Mouse (Mus musculus) erythroid progenitor cell, adult 5-6 weeks (primary cell): Measurements from ENCODE around the gene Zfp664. TPM values are rescaled to one million over a fixed set of nuclear protein-coding genes. Genes with fewer than 3 reads are reported as not detected.
A peak's percentile ranks its signal among the peaks of the same experiment; 100 is the strongest.

Source experiments
- ATAC-seq: replicated peaks from 2 replicates; pipeline ENCODE4 v1.8.0; 2016; ENCODE audit warnings: moderate number of reproducible peaks, mild to moderate bottlenecking, moderate TSS enrichment, inconsistent platforms; ENCODE audit not compliant: poor library complexity, low FRiP score, severe bottlenecking
- total RNA-seq, 2 experiments: library from RNA; stranded (forward) in 1 of 2; stranded (reverse) in 1 of 2; fragments of 150-400 nt in 1 of 2; fragments of 186-747, 209-891 nt in 1 of 2; gene quantifications; 2 replicates each; pipeline versions ENCODE4 v1.2.3 to v1.2.4; 2015 to 2017; ENCODE audit warnings: low replicate concordance in 2 of 2

The Zfp664 gene
- 4.2 and 9.0 TPM in 2 replicates for total RNA-seq (2015; ENCODE audit: low replicate concordance)
- total RNA-seq (2017; ENCODE audit: low replicate concordance): 7.3 and 12.5 TPM in 2 replicates

DNA sequence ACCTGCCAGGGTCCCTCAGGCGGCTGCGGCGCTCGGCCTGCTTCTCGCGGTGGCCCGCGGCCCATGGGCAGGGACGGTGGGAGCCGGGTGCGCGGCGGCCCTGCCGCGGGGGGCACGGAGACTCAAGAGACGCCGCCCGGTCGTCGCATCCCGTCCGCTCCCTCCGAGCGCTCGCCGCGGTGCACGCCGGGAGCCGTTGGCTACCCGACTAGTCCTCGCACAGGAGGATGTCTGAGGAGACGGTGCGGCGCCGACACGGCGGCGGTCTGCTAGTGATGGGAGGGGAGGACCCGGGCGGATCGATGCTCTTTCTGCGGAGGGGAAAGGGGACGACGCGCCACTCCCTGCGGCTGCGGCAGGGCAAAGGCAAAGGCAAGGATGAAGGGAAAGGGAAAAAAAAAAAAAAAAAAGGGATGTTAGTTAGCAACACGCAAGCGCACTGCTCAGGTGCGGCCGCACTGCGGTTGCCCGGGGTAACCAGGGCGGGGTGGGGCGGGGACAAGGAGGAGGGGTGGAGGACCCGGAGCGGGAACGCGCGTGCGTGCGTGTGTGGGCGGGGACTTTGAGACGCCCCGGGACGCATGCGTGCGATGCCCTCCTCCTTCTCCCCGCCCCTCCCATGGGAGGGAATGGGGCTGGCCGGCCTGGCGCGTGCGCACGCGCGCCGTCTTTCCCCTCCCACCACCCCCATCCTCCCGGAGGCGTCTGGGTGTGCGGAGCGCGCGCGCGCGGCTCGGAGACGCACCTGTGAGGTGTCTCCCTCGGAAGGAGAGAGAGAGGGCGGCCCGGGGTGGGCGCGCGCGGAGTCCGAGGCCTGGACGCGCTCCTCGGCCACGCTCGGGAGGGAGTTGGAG is at the start of gene Zfp664, which contains the start of gene Ccdc92:
Gene Zfp664, plus strand, starts transcription at position 679 of the 854 bp plus-strand sequence.
Gene Ccdc92, minus strand, starts transcription at position 412 of the 854 bp plus-strand sequence.
- ATAC-seq: peak; percentile 93

DNA sequence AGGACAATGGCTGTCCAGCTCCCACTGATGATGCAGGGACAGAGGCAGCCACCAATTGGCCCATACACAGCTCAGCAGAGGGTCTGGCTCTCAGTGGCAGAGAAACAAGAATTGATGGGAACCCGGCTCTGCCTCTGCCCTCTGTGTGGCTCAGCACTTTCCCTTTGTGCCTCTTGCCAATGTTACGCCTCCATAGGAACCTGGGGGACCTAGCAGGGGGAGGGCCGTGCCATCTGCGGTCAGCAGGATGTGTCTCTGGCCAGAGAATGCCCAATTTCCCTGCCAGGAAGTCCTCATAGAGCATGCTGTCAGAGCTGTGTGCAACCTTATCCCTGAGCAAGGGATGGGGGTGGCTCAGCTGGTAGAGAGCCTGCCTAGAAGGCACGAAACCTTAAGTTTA is 47.7 kb upstream of the Zfp664 start:
- ATAC-seq: no peak

DNA sequence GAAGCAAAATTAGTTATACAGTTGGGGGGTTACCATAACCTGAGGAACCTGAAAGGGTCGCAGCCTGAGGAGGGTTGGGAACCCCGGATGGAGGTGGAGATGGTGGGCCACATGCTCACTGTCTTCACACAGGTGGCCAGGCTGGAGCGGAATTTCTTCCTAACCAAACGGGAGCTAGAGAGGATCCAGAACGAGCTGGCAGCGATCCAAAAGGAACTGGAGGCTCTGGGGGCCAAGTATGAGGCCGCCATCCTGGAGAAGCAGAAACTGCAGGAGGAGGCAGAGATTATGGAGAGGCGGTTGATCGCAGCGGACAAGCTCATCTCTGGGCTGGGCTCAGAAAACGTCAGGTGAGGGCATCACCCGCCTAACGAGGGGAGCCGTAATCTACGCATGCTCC is 45.4 kb upstream of the Zfp664 start:
- no peak for ATAC-seq

DNA sequence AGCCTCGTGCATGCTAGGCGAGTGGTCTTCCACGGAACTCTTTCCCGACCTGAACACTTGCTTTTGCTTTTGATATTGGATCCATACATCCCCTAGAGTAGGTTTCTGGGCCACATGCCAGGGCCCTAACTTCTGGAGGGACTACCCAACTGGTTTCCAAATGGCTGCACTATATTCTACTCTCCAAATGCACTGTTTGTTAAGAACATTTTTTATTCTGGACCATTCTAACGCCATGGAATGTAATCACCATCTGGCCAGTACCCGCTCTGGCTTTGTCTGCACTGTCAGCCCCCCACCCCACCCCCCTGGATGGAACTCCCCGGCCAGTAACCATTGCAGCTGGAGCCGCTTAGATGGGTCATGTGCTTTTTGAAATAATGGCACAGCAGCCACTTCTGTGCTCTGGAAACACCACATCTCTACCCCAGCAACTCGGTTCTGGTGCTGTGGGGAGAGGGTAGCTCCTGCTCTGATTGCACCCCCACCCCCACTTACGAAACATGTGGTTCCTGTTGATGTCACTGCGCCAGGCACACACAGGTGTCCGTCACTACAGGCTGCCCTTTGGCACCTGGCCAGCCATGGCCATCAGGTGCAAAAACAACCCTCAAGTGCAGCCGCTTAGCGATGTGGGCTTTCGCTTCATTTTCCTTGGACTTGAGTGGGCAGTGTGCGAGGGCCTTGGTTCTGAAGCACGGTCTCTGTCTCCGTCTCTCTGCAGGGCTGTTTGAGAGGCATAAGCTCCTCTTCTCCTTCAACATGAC is 40.2 kb upstream of the Zfp664 start:
- ATAC-seq: no peak

DNA sequence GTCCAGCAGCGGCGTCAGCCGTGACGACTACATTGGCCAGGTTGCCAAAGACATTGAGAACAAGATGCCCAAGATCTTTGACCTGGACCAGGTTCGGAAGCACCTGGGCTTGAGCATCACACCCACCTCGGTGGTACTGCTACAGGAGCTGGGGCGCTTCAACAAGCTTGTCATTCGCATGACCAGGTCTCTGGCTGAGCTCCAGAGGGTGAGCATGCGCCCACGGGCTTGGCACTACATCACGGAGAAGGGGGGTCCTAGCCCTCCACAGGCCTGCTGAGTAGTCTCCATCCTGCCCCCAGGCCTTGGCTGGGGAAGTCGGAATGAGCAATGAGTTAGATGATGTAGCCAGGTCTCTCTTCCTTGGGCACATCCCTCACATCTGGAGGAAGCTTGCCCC is 32.2 kb upstream of the Zfp664 start:
- ATAC-seq: no peak

DNA sequence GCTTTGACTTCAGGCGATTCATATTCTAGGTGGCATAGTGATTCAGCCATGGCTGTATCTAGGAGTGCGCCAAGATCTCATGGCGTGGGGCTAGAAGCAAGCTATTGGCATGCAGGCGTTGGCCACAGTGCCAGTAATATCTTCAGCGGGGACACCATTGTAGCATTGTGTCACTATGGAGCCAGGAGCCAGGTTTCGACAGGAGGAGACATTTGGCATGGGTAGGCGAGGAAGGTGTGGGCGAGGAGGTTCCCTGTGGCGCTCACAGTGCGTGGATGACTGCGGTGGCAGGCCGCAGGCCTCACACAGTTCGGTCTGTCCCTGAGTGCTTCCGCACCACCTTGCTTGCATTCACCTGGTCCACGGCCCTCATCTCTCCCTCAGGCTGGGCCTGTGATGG is 27.3 kb upstream of the Zfp664 start:
- no peak for ATAC-seq

DNA sequence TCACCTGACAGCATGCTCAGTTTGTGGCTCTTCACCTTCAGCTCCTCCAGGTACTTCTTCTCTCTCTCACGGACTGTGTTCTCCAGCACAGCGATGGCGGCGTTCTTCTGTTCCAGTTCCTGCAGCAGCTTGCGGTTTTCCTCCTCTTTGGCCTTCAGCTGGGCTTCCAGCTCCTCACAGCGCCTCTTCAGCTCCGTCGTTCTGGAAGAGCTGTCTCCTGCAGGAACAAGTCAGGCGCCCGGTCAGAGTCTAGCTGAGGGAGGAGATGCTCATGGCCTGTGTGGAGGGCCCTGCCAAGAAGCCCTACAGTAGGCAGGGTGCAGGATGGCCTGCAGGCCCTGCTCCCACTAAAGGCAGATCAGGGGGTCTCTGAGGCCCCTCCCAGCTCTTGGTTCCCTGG is 26.4 kb upstream of the Zfp664 start:
- ATAC-seq: no peak

DNA sequence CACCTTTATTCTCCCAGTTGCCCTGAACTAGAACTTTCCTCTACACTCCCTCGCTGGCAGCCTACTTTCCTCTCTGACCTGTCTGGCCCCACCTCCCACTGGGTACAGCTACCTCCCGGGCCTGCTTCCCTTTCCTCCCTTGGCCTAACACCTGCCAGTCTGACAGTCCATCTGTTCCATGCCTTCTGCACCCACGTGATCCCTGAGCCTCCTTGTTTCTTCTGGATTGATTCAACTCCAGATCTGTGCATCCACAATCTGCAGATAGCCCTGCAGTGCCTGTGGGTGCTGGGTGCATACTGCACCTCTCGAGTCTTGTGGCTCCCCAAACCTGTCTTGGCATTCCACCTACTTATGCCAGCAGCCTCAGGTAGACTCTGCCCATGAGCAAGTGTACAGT is 25.9 kb upstream of the Zfp664 start:
- ATAC-seq: no peak

DNA sequence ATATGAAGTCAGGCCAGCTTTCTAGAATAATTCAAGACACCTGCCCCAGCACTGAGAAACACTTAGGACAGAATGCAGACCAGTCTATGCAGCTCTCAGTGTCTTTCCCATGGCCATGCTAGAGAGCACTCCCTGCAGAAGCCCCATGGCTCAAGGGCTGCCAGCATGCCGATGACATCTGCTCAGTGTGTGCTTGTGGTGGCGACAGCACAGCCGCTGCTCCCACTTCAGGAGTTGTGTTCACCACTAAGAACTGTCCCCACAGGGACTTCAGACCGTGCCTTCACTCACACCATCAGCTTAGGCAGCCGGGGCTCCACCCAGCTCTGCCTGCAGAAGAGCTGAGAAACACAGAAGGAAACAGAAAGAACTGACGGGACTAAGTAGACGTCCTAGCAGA is 22.3 kb upstream of the Zfp664 start:
- ATAC-seq: no peak

DNA sequence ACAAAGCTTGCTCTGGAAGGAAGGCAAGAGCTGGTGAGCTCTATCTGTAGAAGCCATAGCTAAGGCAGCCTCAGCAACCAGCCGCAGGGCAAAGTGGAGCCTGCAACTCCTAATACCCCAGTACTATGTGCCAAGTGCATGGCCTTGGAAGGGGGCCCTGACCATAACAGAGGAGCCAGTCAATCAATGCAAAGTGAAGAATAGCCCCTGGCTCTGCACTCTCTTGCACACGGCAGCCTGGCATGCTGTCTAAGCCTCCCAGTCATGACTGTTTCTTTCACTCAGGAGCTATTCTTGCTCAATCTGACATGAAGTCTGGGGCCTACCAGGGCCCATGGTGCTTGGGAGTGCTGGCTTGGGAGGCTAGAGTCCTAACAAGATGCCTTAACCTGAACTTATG is 21.8 kb upstream of the Zfp664 start:
- no peak for ATAC-seq

DNA sequence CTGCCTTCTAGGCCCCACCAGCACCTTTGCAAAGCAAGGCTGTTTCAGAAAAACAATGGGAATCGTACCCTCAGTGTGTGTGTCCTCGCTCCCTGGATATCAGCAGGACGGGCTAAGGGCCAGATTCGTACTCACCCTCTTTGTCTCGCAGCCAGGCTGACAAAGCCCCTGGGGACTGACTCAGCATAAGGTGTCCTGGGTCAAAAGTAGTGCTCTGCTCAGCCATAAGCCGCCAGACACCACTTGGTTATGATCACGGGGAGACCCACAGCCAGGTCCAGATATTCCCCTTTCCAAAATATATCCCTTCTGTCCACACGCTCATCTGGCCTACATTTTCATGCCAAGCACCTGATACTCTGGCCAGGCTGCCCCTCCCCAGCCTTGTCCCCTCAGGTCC is 19.1 kb upstream of the Zfp664 start:
- ATAC-seq: no peak

DNA sequence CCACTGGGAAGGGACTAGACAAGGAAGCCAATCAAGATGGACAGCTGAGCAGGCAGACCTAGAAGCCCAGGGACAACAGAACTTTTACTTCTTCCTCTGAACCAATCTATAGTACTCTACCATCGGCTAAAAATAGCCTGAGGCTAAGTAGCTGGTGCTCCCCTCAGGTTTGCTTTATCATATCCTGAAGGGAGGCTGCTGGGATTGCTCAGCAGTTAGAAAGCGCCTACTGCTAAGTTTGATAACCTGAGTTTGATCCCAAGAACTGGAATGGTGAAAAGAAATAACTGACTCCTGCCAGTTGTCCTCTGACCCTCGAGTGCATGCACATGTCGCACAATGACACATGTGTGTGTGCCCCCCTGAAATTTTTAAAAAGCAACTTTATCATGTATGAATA is 17.6 kb upstream of the Zfp664 start:
- ATAC-seq: no peak

DNA sequence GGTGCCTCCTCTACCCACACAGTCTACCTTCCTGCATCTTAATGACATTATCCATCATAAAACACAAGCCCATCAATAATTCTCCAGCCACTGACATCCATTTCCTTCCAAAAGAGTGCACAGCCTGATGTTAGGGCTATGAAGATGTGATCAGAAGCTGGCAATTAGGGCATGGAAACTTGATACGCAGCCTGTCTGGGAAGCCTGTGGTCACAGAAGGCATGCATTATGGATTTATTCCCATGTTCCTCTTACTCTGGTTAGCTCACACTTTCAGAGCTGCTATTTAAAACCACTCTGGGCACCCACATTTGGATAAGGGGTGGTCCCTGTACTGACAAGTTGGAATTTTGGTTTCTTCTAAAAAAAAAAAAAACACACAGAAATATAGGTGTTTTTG is 15.5 kb upstream of the Zfp664 start:
- no peak for ATAC-seq

DNA sequence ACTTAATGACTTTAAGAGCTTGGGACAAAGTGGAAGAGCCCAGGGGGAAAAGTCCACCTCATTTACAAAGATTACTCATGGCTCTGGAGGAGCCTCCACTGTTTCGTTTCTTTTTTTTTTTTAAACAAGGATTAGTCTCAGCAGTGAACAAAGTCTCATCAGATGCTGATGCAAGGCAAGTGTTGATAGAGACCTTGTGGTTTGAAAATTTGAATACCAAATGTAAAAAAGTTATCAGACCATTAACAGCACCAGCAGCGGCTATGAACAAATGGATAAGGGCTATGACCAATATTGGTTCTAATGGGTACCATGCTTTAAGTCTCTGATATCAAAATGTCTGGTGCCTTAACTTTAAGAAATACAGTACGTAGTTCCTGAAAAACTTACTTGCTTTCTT is 13.5 kb upstream of the Zfp664 start:
- ATAC-seq: no peak

DNA sequence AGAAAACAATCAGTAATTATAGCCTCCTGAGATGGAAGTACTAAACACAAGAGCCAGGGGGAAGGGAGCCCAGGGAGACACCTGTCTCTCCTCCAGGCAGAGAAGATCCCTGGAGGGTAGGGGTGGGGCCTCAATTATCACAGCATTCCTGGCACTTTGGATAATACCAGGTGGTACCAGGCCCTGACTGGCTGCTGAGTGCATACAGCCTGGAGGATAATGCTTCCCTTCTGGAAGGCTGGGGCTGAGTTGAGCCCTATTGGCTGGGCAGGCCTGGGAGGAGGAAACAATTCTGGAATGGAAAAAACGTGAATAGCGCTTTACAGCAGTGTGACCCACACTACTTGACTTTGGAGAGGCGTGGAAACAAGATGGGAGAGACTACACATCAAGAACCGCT is 10.9 kb upstream of the Zfp664 start:
- no peak for ATAC-seq

DNA sequence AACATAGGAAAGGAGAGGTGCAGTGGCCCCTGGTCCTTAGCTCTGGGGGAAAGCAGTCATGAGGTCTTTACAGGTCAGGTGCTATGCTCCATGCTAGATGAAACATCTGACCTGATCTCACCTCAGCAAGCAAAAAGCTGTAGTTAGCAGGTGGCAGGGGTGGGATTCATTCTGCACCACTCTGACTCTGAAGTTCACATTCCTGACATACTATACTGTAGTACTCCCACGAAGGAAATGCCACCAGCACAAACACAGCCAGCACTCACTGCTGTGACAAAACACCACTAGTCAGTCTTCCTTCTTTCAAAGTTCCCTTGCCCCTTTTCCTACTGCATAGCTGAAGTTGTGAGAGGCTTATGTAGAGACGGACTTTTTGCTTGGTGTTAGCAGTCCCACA is 10.2 kb upstream of the Zfp664 start:
- ATAC-seq: no peak

DNA sequence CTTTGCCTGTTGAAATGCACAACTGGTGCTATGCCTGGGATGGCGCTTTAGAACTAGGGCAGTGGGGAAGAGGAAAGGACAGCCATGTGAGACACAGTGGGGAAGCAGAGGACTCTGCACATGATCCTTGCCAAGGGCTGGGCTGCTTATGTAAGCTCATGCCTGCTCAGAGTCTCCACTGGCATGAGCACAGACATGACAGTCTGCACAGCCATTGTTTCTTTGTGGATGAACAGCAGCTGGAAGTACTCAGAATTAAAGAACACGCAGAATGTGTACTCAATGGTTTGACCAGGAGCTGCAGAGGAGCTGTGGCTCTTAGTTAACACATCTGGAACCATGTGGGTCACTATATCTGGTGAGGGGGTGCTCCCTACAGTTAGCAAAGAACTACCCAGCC is 9.4 kb upstream of the Zfp664 start:
- ATAC-seq: no peak

DNA sequence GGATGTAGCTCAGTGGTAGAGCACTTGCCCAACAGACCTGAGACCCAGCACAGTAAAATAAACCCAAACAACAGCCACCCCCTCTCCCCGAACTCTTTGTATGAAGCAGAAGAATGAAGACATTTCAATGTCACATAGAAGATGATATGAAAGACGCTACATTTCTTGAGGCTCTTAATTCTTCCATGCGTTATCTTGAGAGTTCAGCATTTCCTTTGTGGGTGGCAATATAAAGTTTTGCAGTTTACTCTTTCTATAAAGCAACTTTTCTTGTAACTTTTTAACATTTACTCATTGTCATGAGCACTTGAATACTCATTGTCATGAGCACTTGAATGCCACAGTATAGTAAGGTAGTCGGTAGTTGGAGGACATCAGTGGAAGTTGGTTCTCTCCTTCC is 8.3 kb upstream of the Zfp664 start:
- ATAC-seq: no peak

DNA sequence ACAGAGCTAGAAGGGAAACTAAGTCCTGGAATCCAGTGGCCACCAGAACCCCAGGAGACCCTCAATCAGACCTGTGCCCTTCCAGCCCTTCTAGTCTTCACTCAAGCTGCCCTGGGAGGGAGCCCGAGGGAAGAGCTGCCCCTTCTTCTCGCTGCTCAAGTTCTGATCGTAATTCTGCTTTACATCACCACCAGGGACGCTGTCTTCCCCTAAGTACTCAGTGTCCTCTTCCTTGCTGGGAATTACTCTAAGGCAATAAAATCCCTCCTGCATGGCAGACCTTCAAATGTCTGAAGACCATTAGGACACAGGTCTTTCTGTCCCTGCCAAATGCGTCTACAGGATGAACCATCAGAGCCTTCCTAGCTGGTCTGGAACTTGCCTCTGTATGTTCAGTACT is 2.5 kb upstream of the Zfp664 start:
- no peak for ATAC-seq

DNA sequence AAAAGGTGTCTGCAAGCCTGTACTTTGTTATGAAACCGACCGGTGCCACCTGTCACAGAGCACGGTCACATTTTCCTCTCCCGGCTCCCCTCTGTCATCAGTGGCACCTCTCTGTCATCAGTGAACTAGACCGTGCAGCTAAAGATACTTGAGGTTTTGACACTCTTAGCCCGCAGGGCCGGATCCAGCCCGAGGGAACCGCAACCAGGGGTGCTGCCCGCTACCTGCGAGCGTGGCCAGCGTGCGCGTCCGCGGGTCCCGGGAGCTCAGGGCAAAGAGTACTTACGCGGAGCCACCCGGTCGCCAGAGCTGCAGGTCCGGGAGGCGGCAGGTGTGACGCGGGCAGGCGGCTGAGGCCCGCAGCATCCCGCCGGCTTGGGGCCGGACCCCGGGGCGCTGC is 1.0 kb upstream of the Zfp664 start:
- ATAC-seq: no peak
